Mouse (Mus musculus) pancreas, adult 10 weeks (tissue): Measurements from ENCODE around the gene Fbxl16. TPM values are rescaled to one million over a fixed set of nuclear protein-coding genes. Genes with fewer than 3 reads are reported as not detected.

Experiments
- polyA plus RNA-seq: library from polyadenylated mRNA; stranded (reverse); fragments of 350-450 nt; fragmentation: Illumina TruSeq; extraction: RNeasy Lipid Tissue Mini Kit (QIAGEN cat#74804); gene quantifications from one replicate; pipeline ENCODE4 v1.2.3, GENCODE M21; 2015; ENCODE audit warnings: low read depth, low replicate concordance; ENCODE audit not compliant: insufficient read depth

The Fbxl16 gene
- polyA plus RNA-seq: 9.7 TPM

DNA sequence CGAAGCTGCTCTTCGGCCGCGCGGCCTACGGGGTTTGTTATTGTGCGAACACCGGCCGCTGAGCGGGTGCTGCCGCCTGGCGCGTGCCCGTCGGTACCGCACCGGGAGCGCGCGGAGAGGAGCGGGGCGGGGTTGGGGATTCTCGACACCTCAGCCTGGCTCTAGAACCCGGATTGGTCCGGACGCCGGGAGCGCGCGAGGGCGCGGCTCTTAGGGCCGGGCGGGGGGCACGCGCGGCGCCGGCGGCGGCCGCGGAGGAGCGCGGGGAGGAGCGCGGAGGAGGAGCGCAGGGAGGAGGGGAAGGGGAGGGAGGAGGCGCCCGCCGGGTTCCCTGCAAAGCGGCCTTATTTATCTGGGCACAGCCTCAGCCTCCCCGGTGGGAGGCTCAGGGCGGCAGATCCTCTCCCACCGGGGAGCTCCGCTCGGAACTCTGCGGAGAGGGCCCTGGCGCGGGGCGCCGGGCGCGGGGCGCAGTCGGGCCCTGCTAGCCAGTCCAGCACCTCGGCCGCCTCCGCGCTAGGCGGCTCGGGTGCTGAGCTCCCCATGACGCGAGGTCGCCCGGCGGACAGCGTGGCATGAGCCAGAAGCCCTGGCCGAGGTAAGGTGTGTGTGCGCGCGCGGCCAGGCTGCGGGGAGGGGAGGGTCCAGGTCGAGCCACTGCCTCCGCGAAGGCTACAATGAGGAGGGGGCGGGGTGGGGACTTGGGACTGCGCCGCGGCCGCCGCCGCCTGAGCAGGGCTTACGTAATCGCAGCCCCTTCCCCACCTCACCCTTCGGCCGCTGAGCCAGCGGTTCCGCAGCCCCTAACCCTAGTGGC lies at the start of gene Fbxl16:
Fbxl16 (plus strand) TSS at position 297 of the 817 bp plus-strand sequence.

DNA sequence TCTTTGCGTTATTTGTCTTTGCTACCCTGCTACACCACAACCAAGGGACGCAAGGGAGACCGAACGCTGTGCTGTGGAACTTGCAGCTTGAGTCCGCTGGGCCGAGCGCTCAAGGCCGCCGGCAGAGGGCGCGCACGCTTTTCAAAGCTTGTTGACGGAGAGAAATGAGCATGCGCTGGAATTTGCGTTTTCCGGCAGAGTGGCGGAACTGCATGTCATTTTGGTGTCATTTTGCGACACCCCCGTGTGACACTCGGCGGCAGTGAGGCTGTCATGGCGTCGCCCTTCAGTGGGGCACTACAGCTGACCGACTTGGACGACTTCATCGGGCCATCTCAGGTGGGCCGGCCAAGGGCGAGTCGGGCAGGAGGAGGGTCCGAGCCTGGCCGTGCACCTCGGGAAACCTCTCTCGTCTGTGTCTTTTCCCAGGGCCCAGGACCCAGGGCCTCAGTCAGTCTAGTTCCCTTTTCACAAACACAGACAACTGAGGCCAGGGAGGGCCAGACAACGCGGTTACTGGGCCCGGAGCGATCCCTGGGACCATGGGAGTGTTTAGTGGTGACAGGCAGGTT lies 35.2 kb upstream of the Fbxl16 start, which contains the start of gene Narfl:
Narfl (plus strand) TSS at position 228 of the 572 bp plus-strand sequence.

GRCm38 (mm10) chr17:25785281-25785745 lies 23.6 kb upstream of the Fbxl16 start, which contains the start of gene Haghl:
Haghl (minus strand) TSS chr17:25785673.

GRCm38 (mm10) chr17:25786280-25786679 lies 22.6 kb upstream of the Fbxl16 start, which contains the start of gene Ccdc78:
Ccdc78 (plus strand) TSS chr17:25786580.

GRCm38 (mm10) chr17:25792615-25793014 lies 16.3 kb upstream of the Fbxl16 start, which contains the start of gene Fam173a:
Fam173a (minus strand) TSS chr17:25792901.

DNA sequence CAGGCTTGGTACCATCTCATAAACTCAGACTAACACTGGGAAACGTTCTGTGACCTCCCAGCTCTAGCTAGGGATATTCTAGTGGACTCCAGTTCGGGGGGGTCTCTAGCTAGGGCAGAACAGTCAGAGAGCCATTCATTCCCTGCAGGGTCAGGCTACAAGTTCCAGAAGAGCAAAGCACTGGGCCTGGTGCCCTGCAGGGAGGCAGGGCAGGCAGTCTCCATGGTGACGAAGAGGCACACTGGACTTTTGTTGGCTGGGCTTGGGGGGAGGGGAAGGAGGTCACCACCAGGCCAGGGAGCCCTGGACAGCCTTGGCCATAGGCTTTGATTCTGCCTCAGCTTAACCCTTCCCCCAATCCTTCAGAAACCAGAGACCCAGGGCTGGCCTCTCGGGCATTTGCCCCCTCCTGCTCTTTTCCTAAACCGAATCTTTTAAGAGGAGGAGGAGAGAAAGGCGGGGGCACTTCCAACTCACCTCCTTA lies 13.2 kb upstream of the Fbxl16 start, which contains the start of gene AC134908.4:
AC134908.4 (minus strand) TSS at position 51 of the 484 bp plus-strand sequence.

GRCm38 (mm10) chr17:25796951-25797369 lies 11.9 kb upstream of the Fbxl16 start, which contains the start of gene Metrn:
Metrn (minus strand) TSS chr17:25797136.

GRCm38 (mm10) chr17:25823452-25823851 lies 14.6 kb downstream of the Fbxl16 start, which contains the start of gene Wdr24:
Wdr24 (plus strand) TSS chr17:25823627.

GRCm38 (mm10) chr17:25828712-25829557 lies 20.1 kb downstream of the Fbxl16 start, which contains the start of gene Jmjd8:
Jmjd8 (plus strand) TSS chr17:25828867.

GRCm38 (mm10) chr17:25833291-25833663 lies 24.4 kb downstream of the Fbxl16 start, which contains the start of gene Stub1:
Stub1 (minus strand) TSS chr17:25833404.

GRCm38 (mm10) chr17:25837076-25837410 lies 28.2 kb downstream of the Fbxl16 start, which contains the start of gene Rhbdl1:
Rhbdl1 (minus strand) TSS chr17:25837295.

DNA sequence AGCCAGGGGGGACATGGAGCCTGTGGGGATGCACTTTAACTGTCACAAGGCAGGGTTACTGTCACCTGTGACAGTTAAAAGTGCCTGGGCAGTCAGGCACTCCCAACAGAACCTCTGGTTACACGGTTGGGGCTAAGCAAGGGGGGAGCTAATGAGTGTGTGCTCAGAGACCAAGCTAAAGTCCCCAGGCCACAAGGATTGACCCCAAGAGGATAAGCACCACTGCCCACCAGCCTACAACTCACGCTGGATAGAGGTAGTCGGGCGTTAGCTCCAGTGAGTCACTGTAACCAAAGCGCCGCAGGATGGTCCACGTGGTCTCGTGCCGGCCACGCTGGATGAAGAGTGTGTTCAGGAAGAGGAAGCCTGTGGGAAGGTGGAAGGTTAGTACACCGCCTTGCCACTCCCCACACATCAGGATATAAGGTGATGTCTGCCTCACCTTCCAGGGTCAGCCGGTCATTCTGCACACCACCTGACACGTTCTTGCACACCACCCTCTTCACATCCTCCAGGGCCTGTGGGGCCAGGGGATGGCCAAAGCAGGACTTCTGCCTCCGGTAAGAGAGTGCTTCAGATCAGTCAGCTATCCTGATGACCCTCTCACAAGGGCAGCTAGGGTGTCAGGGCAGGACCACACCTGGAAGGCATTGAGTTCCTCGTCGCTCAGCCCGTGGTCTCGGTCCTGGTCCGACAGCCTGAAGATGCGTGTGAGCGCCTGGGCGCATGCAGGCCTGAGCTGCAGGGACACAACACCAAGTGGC lies 32.4 kb downstream of the Fbxl16 start, which contains the start of gene Gm20683:
Gm20683 (minus strand) TSS at position 647 of the 764 bp plus-strand sequence.

DNA sequence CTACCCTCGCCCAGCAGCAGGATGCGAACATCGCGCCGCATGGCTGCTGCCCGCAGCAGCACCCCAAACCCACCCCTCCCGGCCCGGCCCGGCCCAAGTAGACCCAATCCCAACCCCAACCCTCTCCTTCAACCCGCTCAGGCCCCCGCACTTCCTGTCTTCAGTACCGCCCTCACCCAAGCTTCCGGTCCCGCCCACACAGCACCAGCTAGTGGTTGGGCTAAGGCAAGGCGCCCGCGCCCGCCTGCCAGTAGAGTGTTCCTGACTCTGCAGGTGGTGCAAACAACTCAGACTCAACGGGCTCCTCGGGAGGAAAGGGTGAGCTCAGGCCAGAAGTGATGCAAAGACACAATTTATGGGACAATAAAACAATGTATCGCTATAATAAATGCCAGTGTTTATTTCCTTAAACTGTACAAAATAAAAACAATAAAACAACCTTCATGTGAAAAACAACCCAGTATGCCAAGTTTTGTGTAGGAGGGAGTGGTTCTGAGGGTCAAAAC lies 35.6 kb downstream of the Fbxl16 start, which contains the start of gene Rhot2:
Rhot2 (minus strand) TSS at position 456 of the 506 bp plus-strand sequence.

DNA sequence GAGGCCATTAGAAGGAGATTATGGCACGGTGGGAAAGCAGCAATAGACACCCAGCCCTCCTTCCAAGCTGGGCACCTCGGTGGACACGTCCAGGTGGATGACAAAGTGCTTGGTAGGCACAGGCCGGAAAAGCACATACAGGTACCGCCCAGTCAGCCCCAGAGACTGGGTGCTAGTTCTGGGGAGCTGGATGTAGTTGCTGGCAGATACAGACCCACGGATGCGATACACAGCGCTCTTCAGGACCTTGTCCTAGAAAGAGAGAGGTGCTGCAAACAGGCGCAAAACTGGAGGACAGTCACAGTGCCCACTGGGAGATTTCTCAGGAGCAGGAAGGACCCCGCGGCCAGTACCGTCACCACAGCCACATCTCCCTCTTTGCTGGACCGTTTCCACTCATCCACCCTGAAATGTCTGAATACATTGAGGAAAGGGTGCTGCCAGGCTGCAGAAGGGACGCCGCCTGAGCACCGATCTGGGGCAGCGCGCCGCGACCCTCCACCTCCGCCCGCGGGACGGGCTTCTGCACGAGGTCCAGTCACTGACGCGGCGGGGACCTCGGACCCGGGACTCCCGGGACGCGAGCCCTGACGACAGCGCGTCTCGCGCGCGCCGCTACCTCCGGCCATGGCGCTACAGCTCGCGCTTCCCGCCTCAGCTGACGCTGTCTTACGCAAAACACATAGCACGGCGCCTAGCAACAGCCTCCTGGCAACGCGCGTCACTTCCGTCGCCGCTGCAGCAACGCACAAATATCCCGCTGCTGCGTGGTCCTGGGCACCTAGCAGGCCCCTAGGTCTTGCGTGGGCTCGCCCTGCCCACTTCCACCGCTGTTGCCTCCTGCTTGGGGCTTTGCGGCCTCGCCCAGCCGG lies 52.2 kb downstream of the Fbxl16 start, which contains the start of gene Wdr90:
Wdr90 (minus strand) TSS at position 670 of the 872 bp plus-strand sequence.

GRCm38 (mm10) chr17:25868601-25869191 lies 59.8 kb downstream of the Fbxl16 start, which contains the start of gene Mcrip2:
Mcrip2 (minus strand) TSS chr17:25868764.

